Mouse (Mus musculus) E14TG2a.4 (cell line): ENCODE measurements around the gene Cacnb1.

Experiments
- CTCF ChIP-seq: conservative IDR thresholded peaks from 2 replicates; pipeline ENCODE4 v1.5.1; 2014; ENCODE audit warnings: low read length
- POU5F1 ChIP-seq: IDR thresholded peaks from 2 replicates; pipeline ENCODE4 v1.6.1; 2014; ENCODE audit warnings: low read length, borderline replicate concordance

GRCm38 (mm10) chr11:98016824-98017223 lies 6.0 kb downstream of the Cacnb1 start:
- TF ChIP-seq CTCF (no peak), POU5F1 (no peak)
